Mouse (Mus musculus) MEL (cell line): Measurements from ENCODE around the gene Fxr2.

Experiments
- CHD1 ChIP-seq: IDR thresholded peaks from 2 replicates; pipeline ENCODE4 v1.6.1; 2012; ENCODE audit warnings: low read depth, mild to moderate bottlenecking, inconsistent platforms, low read length, improper control_type of control experiment
- CTCF ChIP-seq, 3 experiments: IDR thresholded peaks in 2 of 3; conservative IDR thresholded peaks in 1 of 3; 2 replicates each; pipeline ENCODE4 v1.5.1; 2011 to 2012; ENCODE audit warnings: low read length in 3 of 3, low read depth in 2 of 3, mild to moderate bottlenecking in 2 of 3, improper control_type of control experiment in 1 of 3, inconsistent platforms in 1 of 3, mixed read lengths in 1 of 3, moderate library complexity in 1 of 3; ENCODE audit not compliant: control insufficient read depth in 1 of 3, insufficient read depth in 1 of 3, poor library complexity in 1 of 3, severe bottlenecking in 1 of 3
- MAFK ChIP-seq: IDR thresholded peaks from 2 replicates; pipeline ENCODE4 v1.6.1; 2011; ENCODE audit warnings: low read depth, mild to moderate bottlenecking, low read length, improper control_type of control experiment, borderline replicate concordance
- MYB ChIP-seq: IDR thresholded peaks from 2 replicates; pipeline ENCODE4 v1.6.1; 2011; ENCODE audit warnings: mild to moderate bottlenecking, low read depth, low read length, improper control_type of control experiment
- NELFE ChIP-seq: IDR thresholded peaks from 2 replicates; pipeline ENCODE4 v1.6.1; 2011; ENCODE audit warnings: low read depth, low read length, improper control_type of control experiment
- POLR2AphosphoS5 ChIP-seq: IDR thresholded peaks from 2 replicates; pipeline ENCODE4 v1.6.1; 2012; ENCODE audit warnings: low read depth, borderline replicate concordance, mild to moderate bottlenecking, inconsistent platforms, low read length, moderate library complexity, mixed read lengths
- USF2 ChIP-seq, 2 experiments: IDR thresholded peaks; 2 replicates each; pipeline ENCODE4 v1.6.1; 2011 to 2012; ENCODE audit warnings: improper control_type of control experiment in 2 of 2, low read length in 2 of 2, borderline replicate concordance in 1 of 2, inconsistent platforms in 1 of 2, low read depth in 1 of 2, mild to moderate bottlenecking in 1 of 2; ENCODE audit not compliant: insufficient read depth in 1 of 2

GRCm38 (mm10) chr11:69662967-69663671 is 30.3 kb downstream of the Fxr2 start:
- TF ChIP-seq POLR2AphosphoS5 (no peak), MYB (no peak), CHD1 (peak; percentile 83; the same call in 1 of the 2 replicates), USF2 (IDR thresholded peaks at IDR 0.05; ENCODE audit: borderline replicate concordance in 1 of 2, insufficient read depth in 1 of 2, low read depth in 1 of 2, low read length in 2 of 2) (no peak), CTCF (IDR thresholded peaks at IDR 0.05 in 2 of 3, conservative IDR thresholded peaks at IDR 0.05 in 1 of 3; ENCODE audit: control insufficient read depth in 1 of 3, insufficient read depth in 1 of 3, low read depth in 2 of 3, low read length in 3 of 3, poor library complexity in 1 of 3, severe bottlenecking in 1 of 3) (no peak), MAFK (no peak), NELFE (no peak)
